Mouse (Mus musculus) lung, adult 18-20 months (tissue): ENCODE results near the gene Wdr18.

Source experiments
- DNase-seq, 2 experiments: peaks; one replicate each; pipeline ENCODE4 v3.0.0; 2022; ENCODE audit warnings: mixed read lengths in 2 of 2

The Wdr18 gene

DNA sequence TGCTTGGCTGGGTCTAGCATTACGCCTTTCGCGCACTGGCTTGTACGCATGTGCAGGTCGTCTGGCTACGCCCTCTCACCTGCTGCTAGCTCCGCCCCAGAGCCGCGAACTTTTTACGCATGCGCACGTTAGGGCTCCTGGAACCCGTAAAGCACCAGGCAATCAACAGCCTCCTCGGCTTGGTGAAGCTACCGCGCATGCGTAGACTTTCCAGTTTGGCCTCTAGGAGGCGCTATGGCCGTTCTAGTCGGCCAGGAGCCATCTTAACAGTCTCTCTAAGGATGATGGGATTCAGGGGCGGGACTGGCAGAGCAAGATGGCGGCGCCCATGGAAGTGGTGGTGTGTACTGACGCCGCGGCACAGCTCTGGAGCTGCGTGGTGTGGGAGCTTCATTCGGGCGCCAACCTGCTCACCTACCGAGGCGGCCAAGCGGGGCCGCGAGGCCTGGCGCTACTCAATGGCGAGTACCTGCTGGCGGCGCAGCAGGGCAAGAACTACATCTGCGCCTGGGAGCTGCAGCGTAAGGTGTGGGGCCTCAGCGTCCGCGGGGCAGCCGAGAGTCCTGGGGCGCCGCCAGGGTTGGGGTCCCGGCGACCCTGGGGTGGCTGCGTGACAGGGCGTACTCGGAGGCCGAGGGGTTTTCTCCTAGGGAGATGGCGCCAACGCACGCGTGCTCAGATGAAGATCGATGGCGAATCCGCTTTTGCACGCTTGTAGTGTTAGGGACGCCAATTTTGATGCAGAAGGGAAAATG, at the start of gene Wdr18:
TSS of gene Wdr18 (plus strand) at position 306 of the 755 bp plus-strand sequence.
- DNase-seq, result peak; percentile 100

DNA sequence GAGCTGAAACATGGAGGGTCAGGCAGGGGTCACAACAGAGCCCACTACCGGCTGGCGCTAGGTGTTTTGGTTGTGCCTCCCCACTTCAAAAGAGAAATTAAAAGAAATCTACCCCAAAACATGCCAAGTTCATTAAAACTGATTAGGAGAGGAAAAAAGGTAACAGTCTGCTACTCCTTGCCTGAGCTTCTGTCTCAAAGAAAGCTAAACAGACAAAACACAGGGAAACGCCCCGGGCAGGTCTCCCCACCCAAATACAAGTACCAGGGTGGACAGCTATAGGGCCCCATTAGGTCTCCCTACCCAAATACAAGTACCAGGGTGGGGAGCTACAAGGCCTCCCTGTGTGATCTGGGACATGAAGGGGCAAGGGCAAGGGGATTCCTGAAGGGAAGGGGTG, 49.4 kb upstream of the Wdr18 start, which contains the start of gene Gm26602:
TSS of gene Gm26602 (plus strand) at position 301 of the 400 bp plus-strand sequence.
- DNase-seq, result no peak

DNA sequence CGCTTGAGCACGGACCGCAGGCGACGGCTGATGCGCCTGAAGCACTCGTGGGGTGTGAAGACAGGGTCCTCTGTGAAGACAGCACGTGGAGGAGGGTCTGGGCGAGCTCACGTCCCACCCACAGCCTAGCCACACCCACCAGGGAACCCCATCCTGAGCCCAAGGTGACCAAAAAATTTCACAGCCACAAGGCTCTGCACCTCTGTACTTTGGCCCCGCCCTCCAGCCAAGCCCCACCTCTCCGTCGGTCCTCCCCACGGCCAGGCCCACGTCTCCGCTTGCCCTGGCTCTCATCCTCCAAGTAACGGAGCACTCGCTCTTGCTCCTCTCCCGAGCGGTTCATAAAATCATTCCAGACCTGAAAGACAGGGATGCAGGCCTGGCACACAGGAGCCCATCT, 47.5 kb upstream of the Wdr18 start:
- DNase-seq, result no peak

DNA sequence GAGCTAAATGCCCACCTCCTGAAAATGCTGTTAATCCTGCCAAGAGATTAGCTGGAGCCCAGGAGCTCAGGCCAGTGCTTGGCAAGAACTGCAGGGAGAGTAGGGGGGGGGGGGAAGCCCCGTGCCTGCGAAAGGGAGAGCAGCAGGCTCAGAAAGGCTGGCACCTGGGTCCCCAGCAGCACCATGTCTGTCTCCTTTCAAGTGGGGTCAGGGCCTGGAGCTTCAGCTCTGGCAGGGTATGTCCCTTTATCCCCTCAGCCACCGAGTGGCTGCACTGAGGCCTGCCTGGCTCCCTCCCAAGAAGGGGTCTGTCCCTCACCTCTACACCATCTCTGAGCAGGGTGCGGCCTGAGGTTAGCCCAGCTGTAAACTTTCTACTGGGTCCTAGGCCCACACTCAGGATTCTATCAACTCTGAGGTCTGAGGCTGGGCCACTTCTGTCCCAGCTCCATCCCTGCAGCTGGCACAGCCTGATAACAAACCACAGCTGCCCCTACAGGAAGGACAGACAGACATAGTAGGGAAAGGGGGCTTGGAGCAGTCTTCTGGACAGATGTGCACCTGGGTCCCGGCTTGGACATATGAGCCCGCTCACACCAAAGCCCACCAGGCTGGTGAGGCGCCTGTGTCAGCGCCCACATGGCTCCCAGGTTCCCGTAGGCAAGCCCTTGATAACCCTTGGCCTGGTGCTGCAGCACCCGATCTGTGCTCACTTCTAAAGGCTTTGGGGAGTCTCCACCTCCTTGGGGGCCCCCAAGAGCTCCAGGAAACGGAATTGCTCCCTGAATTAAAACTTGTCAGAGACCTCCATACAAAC, 45.6 kb upstream of the Wdr18 start:
- DNase-seq, result no peak

DNA sequence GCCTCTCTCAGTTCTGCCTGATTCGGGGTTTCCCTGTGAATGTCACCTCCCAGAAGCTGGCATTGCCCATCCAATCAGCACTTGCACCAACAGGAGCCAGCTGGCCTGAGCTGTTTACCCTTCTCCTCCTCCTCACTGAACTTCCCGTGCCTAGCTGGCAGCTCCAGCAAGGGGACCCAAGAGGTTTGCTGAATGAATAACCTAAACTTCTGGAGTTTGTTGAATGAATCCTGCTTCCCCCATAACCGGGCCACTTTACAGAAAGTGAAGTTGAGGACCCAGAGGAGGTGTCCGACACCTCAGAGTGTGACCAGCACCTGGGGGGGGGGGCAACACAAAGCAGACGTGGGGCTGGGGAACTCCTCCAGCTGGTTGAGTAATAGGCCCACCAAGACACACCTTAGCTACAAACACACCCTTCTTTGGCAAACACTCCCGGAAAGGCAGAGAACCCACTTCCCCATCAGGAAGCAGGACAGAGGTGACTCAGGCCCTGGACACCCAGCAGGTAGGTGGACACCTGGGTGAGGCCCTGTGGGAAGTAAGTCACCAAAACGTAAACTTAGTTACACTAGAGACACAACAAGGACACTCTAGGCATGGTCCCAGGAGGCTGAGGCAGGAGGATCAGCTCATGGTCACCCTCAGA, 44.9 kb upstream of the Wdr18 start:
- DNase-seq, result peak; percentile 68 to 80

DNA sequence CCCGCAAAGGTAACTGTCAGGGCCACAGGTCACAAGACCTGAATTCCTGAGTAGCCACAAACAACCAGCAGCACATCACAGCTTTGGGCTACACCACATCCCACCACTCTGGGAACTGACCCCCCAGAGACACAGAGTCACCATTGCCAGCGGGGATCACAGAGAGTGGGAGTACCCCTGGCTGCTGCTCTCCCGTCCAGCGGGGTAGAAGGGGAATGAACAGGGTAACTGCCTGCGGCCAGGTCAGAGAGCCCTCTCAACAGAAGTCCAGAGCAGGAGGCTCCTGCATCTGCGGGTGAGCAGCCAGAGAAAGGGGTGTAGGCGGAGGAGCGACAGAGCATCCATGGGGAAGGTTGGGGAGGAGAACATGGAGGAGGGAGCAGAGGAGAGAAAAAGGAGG, 43.9 kb upstream of the Wdr18 start:
- DNase-seq, result no peak

DNA sequence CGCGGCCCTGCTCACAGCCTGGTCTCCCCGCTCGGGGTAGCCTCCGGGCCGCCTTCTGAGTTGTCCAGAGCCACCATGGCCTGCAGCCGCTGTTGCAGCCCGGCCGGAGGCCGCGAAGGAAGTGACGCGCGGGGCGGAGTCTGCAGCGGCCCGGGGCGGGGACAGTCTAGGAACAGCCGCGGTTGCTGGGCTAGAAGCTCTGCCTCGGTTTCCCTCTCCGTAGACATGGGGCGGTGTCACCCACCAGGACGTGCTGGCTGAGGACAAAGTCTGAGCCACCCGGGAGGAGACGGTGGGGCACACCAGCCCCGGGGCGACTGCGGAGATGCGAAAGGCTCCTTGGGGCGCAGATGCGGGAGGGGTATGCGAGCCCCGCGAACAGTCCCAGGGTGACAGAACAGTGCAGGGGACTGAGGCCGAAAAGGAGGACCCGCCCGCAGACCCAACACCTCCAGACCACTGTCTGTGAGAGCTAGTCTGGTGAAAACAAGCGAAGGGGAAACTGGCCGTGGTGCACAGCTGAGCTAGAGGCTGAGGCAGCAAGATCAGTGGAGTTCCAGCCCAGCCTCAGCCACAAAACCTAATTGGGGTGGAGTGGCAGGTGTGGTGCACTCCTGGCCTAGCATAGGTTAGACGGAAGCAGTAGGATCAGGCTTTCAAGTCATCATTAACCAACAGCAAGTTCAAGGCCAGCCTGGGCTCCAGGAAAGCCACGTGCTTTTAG, 43.0 kb upstream of the Wdr18 start, which contains the start of gene Kiss1r:
TSS of gene Kiss1r (plus strand) at position 164 of the 724 bp plus-strand sequence.
- DNase-seq, result peak; percentile 89 to 90

DNA sequence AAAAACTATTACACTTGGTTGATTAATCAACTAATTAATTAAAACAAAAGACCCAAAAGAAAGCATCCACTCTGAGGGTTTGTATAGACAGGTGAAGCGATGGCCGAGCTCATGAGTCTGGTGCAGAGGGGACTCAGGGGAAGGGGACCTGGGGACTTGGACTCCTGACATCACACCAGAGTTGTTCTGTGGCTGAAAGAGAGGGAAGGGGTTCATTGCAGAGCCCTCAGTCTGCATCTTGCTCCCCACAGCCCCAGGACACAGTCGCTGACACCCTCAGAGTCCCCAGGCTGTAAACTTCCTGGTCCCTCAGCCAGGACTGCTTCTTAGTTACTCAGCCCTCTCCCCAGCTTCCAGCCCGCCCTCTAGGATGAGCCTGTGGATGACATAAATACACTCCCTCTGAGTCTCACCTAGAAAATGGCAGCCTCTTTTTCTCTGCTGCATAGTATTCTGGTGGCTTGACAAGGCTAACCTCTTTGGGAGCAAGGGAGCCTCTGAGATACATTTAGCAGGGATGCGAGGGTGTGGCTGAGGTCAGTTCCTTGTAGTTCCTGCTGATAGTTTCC, 42.3 kb upstream of the Wdr18 start:
- DNase-seq, result no peak

DNA sequence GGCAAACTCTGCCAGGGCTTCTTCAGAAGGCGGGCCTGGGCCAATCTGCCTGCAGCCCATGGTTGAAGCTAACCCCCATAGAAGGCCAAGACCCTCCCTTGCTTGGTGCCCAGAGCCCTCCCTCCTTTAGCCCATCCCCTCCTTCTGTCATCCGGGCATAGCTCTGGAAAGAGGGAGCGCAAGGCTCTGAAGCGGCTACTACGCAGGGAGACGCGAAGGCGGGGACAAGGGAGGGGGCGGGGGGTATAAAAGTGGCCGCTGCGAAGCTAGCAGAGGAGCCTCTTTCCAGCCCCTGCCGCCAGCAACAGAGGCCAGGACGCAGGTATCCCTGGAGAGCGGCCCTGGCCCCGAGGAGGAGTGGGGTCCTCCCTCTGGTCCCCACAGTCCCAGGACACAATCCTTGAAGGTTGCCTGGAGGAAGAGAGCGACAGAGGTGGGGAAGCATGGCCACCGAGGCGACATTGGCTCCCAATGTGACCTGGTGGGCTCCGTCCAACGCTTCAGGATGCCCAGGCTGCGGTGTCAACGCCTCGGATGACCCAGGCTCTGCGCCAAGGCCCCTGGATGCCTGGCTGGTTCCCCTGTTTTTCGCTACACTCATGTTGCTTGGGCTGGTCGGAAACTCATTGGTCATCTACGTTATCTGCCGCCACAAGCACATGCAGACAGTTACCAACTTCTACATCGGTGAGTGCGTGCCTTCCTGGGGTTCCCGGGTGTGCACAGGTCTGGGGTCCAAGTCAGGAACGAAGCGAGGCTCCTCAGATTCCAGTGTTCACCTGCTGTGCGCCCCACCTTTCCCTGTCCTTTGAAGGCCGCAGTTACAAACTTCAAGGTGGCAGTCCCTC, 41.5 kb upstream of the Wdr18 start:
- peak in 1 of 2 experiments; percentile 57 for DNase-seq

DNA sequence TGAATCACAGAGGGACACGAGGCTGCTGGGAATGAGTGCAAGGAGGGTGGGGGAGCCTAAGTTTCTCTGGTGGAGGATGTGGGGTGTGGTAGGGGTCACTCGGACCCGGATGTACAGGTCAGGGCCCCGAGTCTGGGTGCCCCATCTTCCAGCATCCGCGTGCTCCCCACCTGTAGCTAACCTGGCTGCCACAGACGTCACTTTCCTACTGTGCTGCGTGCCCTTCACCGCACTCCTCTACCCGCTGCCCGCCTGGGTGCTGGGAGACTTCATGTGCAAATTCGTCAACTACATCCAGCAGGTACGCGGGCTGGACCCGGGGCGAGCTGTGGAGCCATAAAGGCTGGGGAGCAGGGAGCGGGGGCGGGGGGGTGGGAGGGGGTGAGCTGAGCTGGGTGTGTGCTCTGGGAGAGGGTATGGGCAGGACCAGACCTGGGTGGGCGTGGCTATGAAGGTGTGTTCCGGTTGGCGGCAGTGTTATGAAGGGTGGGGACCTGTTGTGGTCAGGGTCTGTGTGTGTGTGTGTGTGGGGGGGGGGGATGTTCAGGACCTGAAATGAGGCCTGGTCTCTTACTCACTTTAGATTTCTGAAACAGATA, 40.6 kb upstream of the Wdr18 start:
- peak in 1 of 2 experiments; percentile 57 for DNase-seq

DNA sequence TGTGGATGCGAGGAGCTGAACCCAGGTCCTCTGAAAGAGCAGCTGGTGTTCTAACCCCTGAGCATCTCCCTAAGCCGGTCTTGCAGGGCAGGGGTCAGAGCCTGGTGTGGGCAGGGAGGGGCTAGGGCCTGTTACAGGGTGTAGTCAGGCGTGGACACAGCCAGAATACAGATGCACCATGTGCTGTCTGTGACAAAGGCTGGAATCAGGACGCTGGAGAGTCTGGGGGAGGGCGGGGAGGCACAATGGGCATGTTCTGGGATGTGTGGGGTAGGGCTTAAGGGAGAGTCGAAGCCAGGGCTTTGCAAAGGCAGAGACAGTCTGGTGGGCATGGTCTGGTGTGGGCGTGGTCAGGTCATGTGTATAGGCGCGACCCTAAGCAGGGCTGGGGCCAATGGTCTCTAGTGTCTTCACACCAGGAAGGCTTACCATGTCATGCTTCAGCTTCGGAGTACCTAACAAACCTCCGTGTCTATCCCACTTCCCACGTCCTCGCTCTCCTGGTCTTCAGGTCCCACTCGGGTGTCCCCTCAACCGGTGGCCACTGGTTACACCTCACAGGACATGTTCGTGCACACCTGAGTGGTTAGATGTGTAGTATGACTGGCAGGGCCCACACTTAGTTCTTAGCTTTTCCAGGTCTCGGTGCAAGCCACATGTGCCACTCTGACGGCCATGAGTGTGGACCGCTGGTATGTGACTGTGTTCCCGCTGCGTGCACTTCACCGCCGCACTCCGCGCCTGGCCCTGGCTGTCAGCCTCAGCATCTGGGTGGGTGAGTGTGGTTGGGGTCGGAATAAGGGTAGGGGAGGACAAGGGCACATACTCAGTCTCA, 39.7 kb upstream of the Wdr18 start:
- no peak for DNase-seq

DNA sequence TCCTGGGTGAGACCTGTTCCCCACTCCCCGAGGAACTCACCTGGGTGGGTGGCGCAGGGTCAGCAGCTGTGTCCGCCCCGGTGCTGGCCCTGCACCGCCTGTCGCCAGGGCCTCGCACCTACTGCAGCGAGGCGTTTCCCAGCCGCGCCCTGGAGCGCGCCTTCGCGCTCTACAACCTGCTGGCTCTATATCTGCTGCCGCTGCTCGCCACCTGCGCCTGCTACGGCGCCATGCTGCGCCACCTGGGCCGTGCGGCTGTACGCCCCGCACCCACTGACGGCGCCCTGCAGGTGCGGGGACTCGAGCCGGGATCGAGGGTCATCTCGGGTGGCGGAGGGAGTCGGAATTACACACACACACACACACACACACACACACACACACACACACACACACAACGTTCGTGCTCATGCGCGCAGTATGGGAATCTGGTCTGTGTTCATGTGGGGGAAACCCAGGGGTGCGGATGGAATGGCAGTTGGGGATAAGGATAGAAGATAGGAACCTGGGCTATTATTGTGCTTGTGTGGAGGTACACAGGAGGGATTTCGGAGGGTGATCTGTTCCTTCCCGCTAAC, 38.9 kb upstream of the Wdr18 start, which contains the start of gene R3hdm4:
TSS of gene R3hdm4 (minus strand) at position 251 of the 578 bp plus-strand sequence.
- no peak for DNase-seq

DNA sequence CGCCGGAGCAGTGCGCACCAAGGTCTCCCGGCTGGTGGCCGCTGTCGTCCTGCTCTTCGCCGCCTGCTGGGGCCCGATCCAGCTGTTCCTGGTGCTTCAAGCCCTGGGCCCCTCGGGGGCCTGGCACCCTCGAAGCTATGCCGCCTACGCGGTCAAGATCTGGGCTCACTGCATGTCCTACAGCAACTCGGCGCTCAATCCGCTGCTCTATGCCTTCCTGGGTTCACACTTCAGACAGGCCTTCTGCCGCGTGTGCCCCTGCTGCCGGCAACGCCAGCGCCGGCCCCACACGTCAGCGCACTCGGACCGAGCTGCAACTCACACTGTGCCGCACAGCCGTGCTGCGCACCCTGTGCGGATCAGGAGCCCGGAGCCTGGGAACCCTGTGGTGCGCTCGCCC, 38.4 kb upstream of the Wdr18 start:
- DNase-seq, result no peak

DNA sequence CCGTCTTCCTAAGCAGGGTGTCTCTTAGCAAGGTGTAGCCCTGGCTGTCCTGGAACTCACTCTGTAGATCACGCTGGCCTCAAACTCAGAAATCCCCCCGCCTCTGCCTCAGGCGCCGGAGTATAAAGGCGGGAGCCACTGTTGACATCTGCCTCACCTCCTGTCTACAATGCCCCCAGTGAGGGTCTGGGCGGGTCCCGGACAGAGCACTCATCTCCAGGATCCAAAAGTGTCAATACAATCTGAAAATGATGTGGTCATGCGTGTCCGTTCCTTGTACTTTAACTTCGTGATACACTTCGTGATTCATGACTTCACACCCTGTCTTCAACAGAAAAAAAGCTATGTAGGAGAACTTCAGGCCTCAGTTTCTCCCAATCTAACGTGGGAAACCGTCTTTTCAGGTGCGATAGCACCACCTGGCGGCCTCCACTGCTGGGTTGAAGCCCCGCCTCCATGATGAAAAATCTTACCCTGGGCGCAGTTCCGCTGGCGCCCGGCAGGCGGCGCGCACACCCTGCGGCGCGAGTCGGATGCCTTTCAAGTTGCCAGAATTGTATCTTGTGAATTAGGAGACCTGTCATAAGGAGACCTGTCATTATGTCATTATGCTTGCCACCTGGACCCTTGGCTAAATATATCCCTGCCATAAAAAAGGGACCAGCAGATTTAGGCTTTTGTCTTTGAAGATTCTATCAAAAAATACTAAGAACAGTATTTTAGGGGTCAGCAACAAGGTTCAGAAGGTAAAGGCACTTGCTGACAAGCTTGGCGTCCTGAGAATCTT, 34.8 kb upstream of the Wdr18 start:
- DNase-seq, result peak; percentile 88 to 89

DNA sequence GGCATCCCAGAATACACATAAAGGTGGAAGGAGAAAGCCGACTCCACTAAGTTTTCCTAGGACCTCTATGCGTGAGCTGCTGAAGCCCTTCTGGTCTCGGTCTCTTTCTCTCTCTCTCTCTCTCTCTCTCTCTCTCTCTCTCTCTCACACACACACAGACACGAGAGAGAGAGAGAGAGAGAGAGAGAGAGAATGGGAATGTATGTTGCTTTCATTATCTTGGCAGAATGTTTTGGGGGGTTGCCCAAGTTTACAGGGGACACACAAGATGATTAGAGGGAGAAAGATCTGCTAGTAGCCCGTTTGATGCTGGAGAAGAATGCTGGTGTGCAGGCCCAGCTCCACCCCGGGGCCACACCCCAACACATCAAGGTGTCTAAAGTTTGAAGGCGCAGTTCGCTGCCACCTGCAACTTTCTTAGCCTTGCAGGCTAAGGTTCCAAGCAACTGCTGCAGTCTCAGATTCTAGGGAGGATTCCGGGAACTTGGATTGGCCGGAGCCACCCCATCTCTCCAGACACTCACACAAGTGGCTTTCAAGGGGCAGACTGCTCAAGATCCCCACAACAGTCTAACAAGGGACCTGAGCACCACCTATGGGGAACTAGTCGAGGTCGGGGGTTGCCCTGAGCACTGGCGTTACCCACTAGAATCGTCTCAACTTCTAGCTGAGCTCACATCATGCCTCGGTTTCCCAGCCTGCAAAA, 34.0 kb upstream of the Wdr18 start:
- peak in 1 of 2 experiments; percentile 30 for DNase-seq

DNA sequence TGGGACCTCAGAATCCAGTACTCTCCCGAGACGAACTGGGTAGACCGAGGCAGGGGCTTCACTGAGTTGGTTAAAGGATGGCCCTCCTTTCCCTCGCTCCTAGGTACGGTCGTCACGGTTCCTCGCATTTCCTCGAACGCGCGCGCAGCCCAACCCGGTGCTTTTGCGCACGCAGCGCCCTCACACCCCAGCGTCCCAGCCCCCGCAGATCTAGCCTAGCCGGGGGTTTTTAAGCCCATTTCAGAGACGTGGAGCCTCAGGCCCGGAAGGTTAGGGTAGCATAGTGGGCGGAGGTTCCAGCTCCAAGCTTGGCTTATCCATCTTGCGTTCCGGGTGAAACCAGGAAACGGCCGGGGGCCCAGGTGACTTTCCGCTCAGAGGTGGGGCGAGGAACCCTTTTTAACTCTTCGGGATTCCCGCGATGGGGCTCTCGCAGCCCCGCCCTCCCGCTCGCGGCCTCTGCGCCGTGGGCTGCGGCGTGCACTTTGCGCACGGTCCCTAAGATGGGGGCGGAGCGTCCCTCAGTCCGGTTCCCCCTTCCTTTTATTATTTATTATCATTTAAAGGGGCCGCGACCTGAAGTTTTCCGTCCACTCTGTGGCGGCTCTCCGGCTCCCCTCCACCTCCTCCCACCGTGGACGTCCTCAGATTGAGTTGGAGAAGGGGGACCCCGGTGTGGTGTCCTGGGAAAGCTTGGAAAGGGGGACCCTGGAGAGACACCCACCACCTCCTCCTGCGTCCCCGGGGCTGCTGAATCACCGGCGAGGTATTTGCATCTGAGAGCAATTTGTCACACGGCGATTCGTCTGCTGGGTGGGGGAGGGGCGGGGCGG, 33.2 kb upstream of the Wdr18 start, which contains the start of gene Arid3a:
TSS of gene Arid3a (plus strand) at position 553 of the 833 bp plus-strand sequence.
- peak; percentile 91 to 93 for DNase-seq
